Mouse (Mus musculus) midbrain, embryonic 12.5 days (tissue): ENCODE measurements around the gene Tyw5. TPM values are rescaled to one million over a fixed set of nuclear protein-coding genes. Genes with fewer than 3 reads are reported as not detected.

Experiments
- polyA plus RNA-seq: library from polyadenylated mRNA; unstranded; fragments of >200 nt; fragmentation: Nextera tagmentation; extraction: Ambion mirVana; gene quantifications from 2 replicates; pipeline ENCODE4 v1.2.1, GENCODE M21; 2016

Gene Tyw5
- polyA plus RNA-seq, 1 experiment from 2014 or later, result 30.0 TPM

Other genes with a start within 250 kb of the Tyw5 start
- gene 1700066M21Rik, start 29.5 kb downstream of the Tyw5 start, polyA plus RNA-seq, result 11.8 and 12.5 TPM in 2 replicates
- gene Maip1, start 773 bp downstream of the Tyw5 start, polyA plus RNA-seq, result 19.2 and 19.5 TPM in 2 replicates